Mouse (Mus musculus): ENCODE data around the gene Ncoa1. TPM values are rescaled to one million over a fixed set of nuclear protein-coding genes. Genes with fewer than 3 reads are reported as not detected.
"Not testable (repeated sequence)": the region's sequence is repeated elsewhere in the genome, so short reads cannot be mapped to it uniquely, and the experiment has no call there.

Gene Ncoa1
- total RNA-seq, 2 experiments from 2014 or later: 39.1 to 40.7 TPM

DNA sequence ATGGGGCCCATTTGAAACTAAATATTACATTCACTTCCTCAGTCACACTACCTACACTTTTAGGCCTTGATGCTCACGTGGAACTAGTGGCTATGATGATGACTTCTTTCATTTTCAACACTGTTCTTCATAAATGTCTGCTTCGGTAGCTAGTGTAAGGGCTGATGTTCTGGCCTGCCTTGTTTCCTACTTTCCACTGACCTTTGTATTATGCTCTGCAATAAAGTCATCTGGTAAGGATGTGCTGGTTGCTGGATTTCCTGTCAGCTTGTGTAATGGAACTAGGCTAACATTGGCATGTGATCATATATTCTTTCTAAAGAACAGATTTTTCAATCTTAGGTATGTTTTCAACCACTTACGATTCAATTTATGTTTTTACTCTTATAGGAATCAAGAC, 177.7 kb downstream of the Ncoa1 start:
- no peak for DNase-seq

DNA sequence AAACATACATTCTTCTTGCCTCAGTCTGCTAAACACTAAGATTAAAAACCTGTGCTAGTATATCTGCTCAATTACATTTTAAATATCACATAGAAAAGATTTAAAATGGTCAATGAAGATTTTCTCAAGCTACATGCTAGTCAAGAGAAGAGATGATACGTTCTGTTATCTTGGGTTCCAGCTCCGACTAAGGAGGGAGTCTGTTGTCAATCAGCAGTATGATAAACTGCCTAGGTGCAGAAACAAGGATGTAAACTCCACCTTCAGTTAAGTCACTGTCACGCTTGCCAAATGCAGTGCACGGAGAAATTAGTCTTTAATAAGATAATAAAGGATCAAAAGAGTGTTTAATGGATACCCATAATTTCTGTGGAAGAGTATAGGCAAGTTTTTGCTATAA, 178.4 kb downstream of the Ncoa1 start:
- DNase-seq: no peak

DNA sequence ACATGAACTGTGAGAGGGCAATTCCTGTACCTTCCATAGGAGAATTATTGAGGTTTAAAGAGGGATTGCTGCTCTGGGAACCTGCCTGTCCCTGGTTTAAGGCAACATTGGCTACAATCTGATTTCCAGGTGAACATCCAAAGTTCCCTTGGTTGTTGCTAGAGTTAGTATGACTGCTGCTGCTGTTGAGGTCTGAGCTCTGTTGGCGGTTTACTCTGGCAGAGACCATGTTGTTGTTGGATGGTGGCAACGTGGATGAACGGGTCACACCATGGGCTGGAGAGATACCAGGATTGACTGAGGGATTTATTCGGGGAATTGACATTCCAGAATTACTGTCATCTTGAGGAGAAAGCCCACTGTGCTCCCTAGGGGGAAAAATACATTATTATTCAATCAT, 181.1 kb downstream of the Ncoa1 start:
- DNase-seq: no peak

DNA sequence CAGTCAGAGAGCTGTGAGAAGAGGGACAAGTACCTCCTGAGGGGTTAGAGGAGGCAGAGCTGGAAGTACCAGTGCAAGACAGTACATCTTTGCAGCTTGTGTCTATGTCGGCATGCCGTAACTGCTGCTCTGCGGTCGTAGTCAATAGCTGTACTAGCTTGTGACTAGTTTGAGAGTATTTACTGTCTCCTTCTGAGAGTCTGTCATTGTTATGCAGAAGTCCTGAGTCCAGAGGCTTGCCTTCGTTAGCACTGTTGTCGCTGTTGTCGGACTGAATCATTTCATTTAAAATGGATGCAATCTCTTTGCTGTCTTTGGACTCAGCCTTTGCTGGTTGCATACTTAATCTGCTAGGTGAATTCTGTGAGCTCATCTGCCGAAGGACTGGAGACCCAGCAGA, 181.7 kb downstream of the Ncoa1 start:
- DNase-seq: no peak

DNA sequence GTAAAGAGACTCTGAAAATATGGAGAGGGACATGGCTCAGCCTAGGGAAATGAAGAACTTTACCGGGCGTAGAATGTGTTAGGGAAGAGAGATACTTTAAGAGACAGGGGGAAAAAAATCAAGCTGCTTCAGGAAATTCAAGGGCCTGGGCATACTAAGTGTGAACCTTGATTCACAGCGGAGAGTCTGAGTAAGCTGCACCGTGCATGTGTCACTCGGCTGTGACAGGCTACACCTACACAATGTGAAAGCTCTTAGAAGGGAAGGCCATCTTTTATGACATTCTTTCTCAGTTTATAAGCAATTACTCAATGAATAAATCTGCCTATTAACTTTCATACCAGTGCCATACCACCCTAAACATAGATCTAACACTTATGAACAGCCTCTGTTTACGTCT, 183.2 kb downstream of the Ncoa1 start:
- DNase-seq: no peak

DNA sequence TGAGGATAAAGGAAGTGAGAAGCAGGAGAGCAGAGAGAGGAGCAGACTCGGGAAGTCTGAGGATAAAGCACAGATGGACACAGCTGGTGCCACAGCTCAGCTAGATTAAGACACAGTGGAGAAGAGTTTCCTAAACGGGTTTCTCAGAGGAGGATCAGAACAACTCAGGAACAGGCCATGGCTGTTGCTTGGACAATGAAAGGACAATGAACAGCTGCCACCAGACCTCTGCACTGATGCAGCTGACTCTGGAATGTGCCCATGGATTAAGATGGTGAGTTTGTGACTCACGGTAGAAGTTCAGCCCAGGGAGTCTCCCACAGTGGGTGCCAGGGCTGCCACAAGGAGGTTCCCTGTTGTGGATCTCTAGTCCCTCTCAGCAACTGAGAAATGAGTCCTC, 191.8 kb downstream of the Ncoa1 start:
- peak; percentile 37 for DNase-seq

DNA sequence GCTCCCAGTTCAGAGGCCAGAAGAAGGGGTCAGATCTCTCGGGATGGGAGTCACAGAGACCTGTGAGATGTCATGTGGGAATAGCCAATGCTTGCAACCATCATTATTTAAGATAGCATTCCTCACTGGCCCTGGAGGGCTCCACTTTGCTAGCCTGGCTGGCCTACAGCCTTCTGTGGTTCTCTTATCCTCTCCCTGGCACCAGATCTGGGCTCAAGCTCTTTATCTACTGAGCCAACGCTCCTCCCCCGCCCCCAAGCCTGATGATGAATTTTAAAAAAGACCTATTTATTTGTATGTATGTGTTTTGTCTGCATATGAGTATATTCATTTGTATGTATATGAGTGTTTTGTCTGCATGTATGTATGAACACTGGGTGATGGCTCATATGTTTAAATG, 197.1 kb downstream of the Ncoa1 start:
- no peak for DNase-seq

DNA sequence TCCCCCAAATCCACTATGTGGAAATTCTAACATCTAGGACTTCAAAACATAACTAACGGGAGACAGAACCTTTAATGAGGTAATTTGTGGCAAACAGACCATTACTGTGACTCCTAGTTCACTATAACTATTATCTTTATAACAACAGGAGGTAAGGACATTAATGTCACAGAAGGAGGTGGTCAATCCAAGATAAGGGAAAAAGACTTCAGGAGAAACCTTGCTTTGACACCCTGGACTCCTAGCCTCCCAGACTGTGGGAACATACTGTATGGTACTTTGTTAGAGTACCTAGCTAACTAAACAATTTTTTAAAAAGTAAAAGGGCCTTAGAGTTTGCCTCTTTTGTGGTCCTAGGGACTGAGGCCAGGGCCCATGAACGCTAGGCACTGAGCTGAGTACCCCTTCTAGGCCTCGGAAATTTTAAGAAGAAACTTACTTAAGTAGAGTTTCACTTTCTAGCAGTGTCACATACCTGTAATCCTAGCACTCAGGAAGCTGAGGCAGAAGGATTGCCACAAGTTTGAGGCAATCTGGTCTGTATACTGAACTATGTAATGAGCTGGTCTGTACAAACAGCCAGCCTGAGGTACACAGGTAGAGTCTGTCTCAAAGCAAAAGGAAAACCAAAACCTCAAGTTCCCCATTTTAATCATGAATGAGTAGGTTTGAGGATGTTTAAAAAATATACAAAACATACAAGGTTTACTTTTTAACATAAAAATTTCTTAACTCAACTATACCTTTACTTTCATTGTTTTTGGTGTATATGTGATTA, 197.8 kb downstream of the Ncoa1 start:
- DNase-seq: no peak

DNA sequence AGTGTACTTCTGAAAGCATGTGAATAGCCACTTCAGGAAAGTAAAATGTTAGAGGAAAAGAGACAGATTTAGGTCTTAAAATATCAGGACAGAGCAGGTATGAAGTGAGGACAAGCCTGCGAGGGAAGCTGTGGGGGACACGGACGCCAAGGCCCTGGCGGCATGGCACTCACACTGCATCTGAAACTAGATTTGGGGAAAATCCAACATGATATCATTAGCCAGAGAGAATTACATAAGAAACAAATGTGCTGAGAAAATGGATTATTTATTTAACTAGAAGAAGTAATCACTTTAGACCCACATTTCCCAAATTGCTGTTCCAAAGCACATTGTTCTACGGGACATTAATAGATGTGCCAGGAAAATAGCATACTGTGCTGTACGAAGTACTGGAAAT, 205.9 kb downstream of the Ncoa1 start:
- no peak for DNase-seq

DNA sequence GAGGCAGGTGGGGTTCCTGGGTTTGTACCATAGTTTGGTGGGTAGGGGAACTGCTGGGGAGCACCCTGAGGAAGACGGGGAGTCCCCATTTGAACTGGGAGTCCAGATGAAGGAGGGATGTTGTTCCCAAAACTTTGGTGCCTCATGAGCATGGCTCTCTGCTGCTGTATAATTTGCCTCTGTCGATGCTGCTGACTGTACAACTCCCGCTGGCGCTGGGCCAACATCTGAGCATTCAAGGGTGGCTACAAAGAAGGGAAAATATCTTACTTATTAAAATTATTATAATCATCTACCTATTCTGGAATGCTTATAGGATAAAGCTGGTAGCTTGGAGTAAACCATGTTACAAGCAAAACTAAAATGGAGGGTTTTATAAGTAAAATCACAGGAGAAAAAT, 209.2 kb downstream of the Ncoa1 start:
- DNase-seq: peak; percentile 16

DNA sequence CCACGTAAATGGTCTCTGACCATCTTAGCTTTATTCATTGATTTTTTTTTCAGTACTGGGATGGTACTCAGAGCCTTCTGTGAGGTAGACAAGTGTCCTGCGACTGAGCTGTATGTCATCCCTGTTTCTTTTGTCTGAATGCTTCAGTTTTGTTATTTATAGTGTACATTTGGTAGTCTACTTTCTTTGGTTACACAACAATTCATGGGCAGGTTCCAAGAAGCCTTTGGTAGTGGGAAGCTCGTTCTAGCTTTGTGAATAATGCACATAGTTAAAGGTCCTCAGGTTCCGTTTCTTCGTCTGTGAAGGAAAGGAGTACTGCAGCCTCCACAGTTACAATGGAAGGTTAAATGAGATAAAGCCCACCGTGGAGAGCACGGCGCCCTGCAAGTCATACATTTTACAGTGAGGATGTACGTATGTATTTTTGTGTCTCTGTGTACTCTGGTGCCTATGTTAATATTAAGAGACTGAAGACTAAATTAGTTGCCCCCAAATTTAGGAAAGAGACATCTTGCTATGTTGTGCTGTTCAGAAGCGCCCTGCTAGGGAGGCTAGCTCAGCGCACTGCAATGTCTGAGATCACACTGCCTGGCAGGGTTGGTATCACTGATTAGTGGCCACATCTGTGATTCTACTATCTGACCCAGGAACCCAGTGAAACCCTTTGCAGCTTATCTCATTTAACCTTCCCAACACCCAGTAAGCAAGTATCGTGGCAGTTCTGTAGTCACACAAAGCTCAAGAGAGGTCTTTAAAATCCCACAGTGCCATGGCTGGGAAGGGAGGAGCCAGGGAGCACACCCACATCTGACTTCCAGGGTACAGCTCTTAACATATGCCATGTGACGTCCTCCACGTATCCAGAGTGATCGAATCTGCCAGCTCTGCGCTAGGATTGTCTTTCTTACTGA, 224.0 kb downstream of the Ncoa1 start:
- DNase-seq: no peak

DNA sequence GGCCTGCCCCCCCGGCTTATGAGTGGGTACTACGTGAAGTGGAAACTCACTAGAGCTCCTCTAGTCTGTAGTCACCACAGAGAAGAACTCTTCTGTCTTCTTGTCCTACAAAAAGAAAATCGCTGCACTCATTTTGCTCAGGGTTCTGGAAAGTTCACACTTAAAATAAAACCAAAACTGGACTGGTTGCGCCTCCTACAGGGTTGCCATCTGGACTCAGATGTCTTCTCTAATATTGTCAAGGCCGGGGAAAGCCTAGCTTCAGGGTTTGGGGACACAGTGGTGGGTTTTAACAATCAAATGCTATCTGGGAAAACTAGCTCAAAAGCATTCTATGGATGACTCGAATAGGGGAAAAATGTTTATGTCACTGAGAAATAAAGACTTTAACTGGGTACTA, 227.2 kb downstream of the Ncoa1 start:
- no peak for DNase-seq

DNA sequence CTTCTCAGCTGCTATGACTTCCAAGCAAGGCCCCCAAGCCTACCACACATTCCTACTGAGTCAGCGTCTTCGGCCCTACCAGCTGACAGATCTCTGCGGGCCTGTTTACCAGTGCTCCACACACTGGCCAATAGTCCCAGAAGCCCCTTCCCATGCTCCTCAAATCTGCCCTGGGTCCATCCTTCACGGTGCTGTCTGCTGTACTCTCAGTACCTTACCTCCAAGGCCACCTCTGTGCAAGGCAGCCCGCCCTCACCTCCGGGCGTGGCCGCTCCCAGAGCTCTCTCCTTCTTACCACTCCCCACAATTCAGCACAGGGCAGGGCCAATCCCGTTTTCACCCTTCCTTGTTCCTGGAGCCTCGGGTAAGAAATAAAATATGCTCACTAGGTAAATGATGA, 231.2 kb downstream of the Ncoa1 start:
- DNase-seq: no peak

DNA sequence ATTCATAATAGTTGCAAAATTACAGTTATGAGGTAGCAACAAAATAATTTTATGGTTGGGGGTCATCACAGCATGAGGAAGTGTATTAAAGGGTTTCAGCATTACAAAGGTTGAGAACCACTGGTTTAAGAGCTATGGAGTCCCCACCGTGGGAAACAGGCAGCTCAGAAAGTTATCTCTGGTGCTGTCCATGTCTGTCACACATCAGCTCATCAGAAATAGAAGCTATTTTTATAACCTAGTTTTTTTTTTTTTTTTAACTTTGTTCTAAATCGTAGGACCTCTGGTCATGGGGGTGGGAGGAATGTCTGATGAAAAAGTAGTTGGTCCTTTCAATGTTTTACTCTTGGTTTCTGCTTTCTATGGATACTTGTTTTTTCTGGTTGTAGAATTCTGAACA, 233.2 kb downstream of the Ncoa1 start:
- no peak for DNase-seq

DNA sequence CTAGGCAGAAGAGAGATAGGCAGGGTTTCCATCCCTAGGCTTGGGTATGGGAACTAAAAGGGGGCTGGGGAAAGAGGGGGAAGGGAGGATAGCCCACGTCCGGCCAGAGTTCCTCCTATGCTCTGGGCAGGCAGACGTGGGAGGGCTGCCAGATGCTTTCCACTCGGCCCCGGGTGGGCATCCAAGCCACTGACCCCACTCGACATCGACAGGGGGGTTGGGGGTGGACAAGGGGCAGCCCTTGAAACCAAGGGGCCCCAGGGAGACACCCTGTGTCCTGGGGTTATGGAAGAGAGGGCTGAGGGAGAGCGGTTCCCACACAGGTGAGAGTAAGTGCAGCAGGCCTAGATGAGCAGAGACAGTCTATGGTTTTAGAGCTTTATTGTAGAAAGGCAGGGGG, 236.7 kb downstream of the Ncoa1 start:
- not testable (repeated sequence) for DNase-seq

DNA sequence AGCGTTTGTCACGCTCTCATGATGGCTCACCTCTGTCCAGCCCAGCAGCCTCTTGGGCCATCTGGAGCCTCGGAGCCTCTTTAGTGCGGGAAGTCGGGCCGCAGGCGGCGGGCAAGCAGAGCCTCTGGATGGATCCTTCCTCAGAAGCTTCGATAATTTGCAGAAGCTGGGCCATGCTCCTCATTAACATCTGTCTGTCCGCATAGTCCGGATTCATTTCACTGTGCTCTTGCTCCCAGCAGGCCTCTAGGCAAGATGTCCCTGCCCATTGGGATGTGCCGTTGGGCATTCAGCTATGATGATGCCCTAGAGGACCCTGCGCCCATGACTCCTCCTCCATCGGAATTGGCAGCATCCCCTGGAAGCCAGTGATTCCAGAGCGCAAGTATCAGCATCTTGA, 239.5 kb downstream of the Ncoa1 start:
- no peak for DNase-seq

DNA sequence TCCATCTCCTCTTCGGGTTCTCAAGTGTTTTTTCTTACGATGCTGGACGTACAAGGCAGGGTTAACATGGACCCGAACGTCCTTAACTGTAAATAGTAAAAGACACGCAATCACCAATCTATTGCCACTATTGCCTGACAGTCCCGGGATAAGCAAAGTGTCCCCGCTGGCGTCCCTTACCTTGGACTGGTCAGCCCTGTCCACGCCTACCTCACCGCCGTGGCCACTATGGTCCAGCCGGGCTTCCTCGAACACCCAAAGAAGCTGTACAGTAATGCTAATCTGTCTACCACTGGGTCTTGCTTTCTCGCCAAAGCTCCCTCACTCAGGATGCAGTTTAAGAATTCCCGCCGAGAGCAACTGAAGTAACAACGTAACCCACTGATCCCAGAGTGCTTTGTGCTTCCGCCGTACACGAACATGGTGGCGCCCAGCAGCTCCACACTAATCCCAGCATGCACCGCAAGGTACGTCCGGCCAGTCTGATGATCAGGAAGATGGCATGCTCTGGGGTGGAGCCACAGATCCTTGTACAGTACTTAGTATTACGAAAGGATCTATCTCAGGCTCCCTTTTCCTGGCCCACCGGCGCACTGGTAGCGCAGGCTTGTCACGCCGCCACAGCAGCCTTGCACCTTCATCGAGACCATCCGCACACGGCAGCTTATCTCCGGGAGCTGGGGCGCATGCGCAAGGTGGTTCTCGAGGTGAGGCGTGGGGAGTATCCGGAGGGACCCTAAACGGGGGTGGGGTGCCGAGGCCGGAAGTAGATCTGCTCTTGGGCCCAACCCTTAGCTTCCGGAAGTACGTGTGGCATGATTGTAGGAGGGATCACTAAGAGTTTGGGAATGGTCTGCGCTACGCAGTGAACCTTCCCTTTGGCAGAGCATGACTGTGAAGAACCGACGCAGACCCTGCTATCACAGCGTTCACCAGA, 243.1 kb downstream of the Ncoa1 start, which contains the start of the genes Ptrhd1 and Cenpo:
Gene Ptrhd1, plus strand, starts transcription at position 456 of the 937 bp plus-strand sequence.
Gene Cenpo, minus strand, starts transcription at position 723 of the 937 bp plus-strand sequence.
- DNase-seq: peak; percentile 96

DNA sequence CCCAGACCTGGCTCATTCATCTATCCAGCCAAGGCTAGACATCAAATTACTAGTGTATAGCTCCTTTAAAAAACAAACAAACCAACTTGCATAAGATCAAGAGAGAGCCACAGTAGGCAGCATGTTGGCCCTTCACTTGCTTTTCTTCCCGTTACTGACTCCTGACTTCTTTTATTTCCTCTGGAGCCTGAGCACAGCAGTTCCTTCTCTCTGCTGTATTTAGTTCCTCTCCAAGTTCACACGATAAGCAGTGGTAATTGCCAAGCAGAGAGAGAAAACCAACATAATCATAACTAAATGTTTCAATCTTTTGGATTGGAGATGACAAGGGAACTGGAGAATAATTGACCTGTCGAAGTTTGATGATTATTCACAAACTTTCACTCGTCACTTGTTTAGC, 244.2 kb downstream of the Ncoa1 start:
- no peak for DNase-seq

DNA sequence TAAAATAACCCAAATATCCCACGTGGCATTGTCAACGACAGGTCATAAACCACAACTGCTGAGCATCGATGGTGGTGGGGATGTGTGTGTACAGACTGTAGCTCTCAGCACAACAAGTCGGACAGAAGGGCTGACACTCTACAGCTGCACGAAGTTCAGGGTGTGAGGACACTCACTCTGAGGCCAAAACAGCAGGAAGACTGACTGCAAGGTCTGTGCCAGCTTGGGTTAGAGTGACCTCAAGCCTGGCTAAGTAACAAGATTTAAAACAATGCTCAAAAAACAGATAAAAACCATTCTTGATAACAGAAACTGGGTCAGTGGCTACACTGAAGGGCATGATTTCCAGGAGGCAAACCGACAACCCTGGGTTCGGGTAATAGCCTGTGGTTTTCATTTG, 246.8 kb downstream of the Ncoa1 start:
- no peak for DNase-seq

DNA sequence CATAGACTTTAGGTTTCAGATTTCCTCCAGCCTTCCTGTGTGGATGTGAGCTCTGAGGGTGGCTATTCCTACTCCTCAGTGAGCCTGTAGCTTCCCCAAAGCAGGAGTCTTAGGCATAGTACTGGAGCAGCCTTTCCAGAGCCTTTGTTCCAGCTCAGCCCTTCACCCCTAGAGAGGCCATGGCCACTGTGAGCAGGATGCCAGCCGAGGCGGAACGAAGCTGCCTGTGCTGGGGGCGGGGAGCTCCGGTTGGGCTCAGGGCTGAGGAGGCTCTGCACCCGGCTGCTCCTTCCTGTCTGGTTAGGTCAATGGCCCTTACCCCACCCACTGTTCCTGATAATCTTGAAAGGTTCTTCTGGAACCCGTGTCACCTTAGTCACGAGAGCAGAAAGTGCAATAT, 264.1 kb downstream of the Ncoa1 start:
- DNase-seq: no peak

DNA sequence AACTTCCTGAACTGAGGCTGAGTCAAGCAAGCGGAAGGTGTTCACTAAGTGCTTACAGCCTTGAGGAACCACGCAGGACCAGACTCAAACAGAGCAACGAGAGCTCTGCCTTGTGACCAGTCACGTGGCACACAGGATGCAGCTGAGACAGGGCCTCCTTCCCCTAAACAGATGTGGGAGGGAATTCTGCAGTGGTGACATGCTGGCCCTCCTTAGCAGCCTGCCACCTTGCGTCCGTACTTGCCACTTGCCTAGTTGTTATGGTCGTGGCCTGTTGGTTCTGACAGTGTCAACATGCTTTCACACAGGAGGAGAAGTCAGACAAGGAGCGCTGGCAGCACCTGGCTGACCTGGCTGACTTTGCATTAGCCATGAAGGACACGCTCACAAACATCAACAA, 265.8 kb downstream of the Ncoa1 start:
- DNase-seq: no peak

DNA sequence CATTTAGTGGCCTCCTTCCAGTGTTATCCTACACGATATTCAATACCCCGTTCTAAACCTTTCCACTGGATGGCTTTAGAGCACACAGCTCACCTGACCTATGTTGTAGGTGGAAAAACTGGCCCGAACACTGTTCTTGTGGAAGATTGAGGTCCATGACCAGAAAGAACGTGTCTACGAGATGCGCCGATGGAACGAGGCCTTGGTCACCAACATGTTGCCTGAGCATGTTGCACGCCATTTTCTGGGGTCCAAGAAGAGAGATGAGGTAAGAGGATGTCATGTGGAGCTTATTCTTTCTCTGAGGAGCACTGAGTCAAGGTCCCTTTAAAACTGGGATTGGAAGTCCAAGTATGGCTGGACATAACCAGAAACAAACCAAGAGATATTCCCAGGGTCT, 267.8 kb downstream of the Ncoa1 start:
- DNase-seq: no peak

Measured in heart, postnatal 4 days (tissue).